Mouse (Mus musculus) lung, adult 2 months (tissue): ENCODE measurements around the gene Scand1.

Experiments
- CTCF ChIP-seq: fragments of 200-500 bp; IDR thresholded peaks from 2 replicates; pipeline ENCODE4 v1.5.1; 2011; ENCODE audit warnings: mild to moderate bottlenecking, low read length, control low read depth; ENCODE audit not compliant: insufficient read depth
- POLR2A ChIP-seq: fragments of 200-500 bp; IDR thresholded peaks from 2 replicates; pipeline ENCODE4 v1.6.1; 2011; ENCODE audit warnings: low read depth, mild to moderate bottlenecking, control low read depth, low read length, borderline replicate concordance; ENCODE audit errors: extremely low read depth

DNA sequence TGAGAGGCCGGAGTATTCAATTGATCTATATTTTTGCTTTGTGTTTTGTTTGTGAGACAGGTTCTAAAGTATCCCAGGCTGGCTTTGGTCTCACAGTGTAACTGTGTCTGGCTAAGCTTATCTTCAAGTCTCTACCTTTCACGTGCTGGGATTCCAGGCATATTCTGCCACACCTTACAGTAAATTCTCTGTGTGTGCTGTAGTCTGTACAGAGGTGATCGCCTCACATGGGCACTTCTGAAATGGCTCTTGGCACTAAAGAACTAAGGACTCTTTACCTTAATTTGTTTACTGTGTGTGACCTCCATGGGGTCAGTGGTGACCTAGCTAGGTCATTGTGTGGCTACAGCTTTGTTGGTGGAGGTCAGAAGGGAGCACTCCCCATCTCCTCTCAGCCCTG is 16.3 kb downstream of the Scand1 start:
- TF ChIP-seq CTCF: no peak
- TF ChIP-seq POLR2A: no peak
